Mouse (Mus musculus) cerebellum, adult 2 months (tissue): ENCODE data around the gene Cldn4.

Experiments
- CTCF ChIP-seq: fragments of 200-500 bp; IDR thresholded peaks from 2 replicates; pipeline ENCODE4 v1.5.1; 2011; ENCODE audit warnings: low read depth, mild to moderate bottlenecking, control low read depth, low read length, moderate library complexity, borderline replicate concordance; ENCODE audit not compliant: insufficient read depth
- POLR2A ChIP-seq: fragments of 200-500 bp; IDR thresholded peaks from 2 replicates; pipeline ENCODE4 v1.6.1; 2011; ENCODE audit warnings: low read length, control low read depth, borderline replicate concordance; ENCODE audit not compliant: insufficient read depth

GRCm38 (mm10) chr5:134897596-134897995 is 49.1 kb downstream of the Cldn4 start:
- TF ChIP-seq POLR2A: no peak
- TF ChIP-seq CTCF: no peak
